Mouse (Mus musculus): ENCODE measurements around the gene Efcab8. TPM values are rescaled to one million over a fixed set of nuclear protein-coding genes. Genes with fewer than 3 reads are reported as not detected.

The Efcab8 gene
- polyA plus RNA-seq, 1 experiment: 0.01 TPM

DNA sequence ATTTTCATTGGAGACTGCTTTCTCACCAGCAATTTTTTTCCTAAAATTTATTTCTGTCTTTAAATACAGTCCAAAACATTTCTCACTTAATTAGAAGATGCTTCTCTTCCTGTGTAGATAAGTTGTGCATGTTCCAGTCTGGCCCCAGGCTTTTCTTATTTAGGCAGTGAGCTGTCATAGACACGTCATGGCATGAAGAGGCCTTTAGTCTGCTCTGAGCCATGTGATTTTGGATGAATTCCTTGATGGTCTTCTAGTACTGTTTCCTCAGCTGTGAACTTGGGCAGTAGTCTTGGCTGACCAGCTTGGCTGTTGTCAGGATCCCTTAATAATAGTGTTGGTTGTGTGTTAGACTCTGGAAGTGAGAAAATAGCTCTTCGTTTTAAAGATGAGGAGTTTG lies 29.4 kb upstream of the Efcab8 start:
- Histone ChIP-seq H3K27me3 (ENCODE audit: control insufficient read depth, insufficient read depth, insufficient read length) (no peaks in the 10 kb centered on the region), H3K36me3 (ENCODE audit: control insufficient read depth, insufficient read depth) (peaks cover 81% of the 10 kb centered on the region), H3K4me3 (ENCODE audit: insufficient read depth, poor library complexity, severe bottlenecking) (no peak overlapping the region), H3K79me3 (ENCODE audit: low read depth) (peaks cover 90% of the 10 kb centered on the region), H3ac (ENCODE audit: control insufficient read depth, insufficient read length, low read depth) (no peak overlapping the region), H3K79me2 (ENCODE audit: control insufficient read depth, insufficient read depth) (peaks cover 98% of the 10 kb centered on the region)
- TF ChIP-seq USF1 (IDR thresholded peaks at IDR 0.05; ENCODE audit: low read depth): no peak
- TF ChIP-seq MAX (IDR thresholded peaks at IDR 0.05): no peak
- no peak for TF ChIP-seq MYOD1 (IDR thresholded peaks at IDR 0.05; ENCODE audit: control insufficient read depth, insufficient read length, low read depth)
- TF ChIP-seq CTCF (IDR thresholded peaks at IDR 0.05; ENCODE audit: control insufficient read depth, insufficient read depth, insufficient read length): no peak
- no peak for TF ChIP-seq MYOG (IDR thresholded peaks at IDR 0.05; ENCODE audit: control insufficient read depth, extremely low read depth, insufficient read length)
- no peak for TF ChIP-seq FOSL1 (IDR thresholded peaks at IDR 0.05; ENCODE audit: insufficient read depth, low read length, poor library complexity, severe bottlenecking)
- no peak for TF ChIP-seq CEBPB (IDR thresholded peaks at IDR 0.05; ENCODE audit: low read depth)

DNA sequence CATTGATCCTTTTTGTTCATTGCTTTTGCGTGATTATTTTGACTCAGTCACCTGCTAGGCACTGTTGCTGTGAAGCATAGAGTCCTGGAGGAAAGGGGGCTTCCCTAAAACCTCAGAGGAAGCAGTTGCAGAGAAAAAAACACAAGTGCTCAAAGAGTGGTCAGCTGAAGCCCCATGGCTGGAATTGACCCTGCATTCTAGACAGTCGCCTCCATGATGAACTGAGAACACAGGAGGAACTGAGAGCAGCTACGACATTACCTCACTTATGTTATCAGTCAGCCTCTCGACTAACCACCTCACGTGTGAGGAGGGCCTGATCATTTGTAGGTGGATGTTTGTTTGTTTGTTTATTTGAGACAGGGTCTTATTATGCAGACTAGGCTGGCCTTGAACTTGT lies 17.6 kb upstream of the Efcab8 start:
- no peaks in the 10 kb centered on the region for H3K27me3 ChIP-seq (ENCODE audit: control insufficient read depth, insufficient read depth, insufficient read length)
- peaks cover 99% of the 10 kb centered on the region for H3K36me3 ChIP-seq (ENCODE audit: control insufficient read depth, insufficient read depth)
- H3K4me3 ChIP-seq (ENCODE audit: insufficient read depth, poor library complexity, severe bottlenecking): no peak overlapping the region
- TF ChIP-seq MYOD1 (IDR thresholded peaks at IDR 0.05; ENCODE audit: control insufficient read depth, insufficient read length, low read depth) (no peak), CEBPB (IDR thresholded peaks at IDR 0.05; ENCODE audit: low read depth) (no peak), MAX (IDR thresholded peaks at IDR 0.05) (no peak), MYOG (IDR thresholded peaks at IDR 0.05; ENCODE audit: control insufficient read depth, extremely low read depth, insufficient read length) (no peak), CTCF (IDR thresholded peaks at IDR 0.05; ENCODE audit: control insufficient read depth, insufficient read depth, insufficient read length) (no peak), FOSL1 (IDR thresholded peaks at IDR 0.05; ENCODE audit: insufficient read depth, low read length, poor library complexity, severe bottlenecking) (no peak), USF1 (IDR thresholded peaks at IDR 0.05; ENCODE audit: low read depth) (no peak)
- peaks cover 10% of the 10 kb centered on the region for H3K79me3 ChIP-seq (ENCODE audit: low read depth)
- H3ac ChIP-seq (ENCODE audit: control insufficient read depth, insufficient read length, low read depth): no peak overlapping the region
- peaks cover 26% of the 10 kb centered on the region for H3K79me2 ChIP-seq (ENCODE audit: control insufficient read depth, insufficient read depth)

DNA sequence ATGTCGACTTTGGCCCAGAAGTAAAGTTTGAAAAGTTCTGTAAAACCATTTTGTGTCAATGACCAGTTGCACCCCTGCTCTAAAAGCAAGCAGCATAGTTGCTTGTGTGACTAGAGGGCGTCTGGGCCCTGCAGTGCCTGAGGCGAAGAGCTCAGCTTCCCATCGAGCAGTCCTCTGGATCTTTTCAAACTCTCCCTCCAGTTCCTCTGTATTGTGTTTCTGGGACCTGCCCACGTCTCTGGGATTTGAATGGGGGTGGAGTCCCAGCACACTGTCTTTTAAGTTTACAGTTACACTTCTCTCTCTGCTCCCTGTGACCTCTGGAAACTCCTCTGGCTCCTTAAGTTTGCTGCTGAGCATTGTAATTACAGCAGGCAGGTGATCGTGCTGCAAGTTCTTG lies 12.2 kb upstream of the Efcab8 start:
- Histone ChIP-seq H3K36me3 (ENCODE audit: control insufficient read depth, insufficient read depth) (peaks cover 92% of the 10 kb centered on the region), H3K79me3 (ENCODE audit: low read depth) (peaks cover 2% of the 10 kb centered on the region), H3K4me3 (ENCODE audit: insufficient read depth, poor library complexity, severe bottlenecking) (no peak overlapping the region), H3K79me2 (ENCODE audit: control insufficient read depth, insufficient read depth) (no peaks in the 10 kb centered on the region), H3K27me3 (ENCODE audit: control insufficient read depth, insufficient read depth, insufficient read length) (no peaks in the 10 kb centered on the region), H3ac (ENCODE audit: control insufficient read depth, insufficient read length, low read depth) (no peak overlapping the region)
- TF ChIP-seq MAX (IDR thresholded peaks at IDR 0.05): no peak
- TF ChIP-seq MYOG (IDR thresholded peaks at IDR 0.05; ENCODE audit: control insufficient read depth, extremely low read depth, insufficient read length): no peak
- TF ChIP-seq USF1 (IDR thresholded peaks at IDR 0.05; ENCODE audit: low read depth): no peak
- no peak for TF ChIP-seq CEBPB (IDR thresholded peaks at IDR 0.05; ENCODE audit: low read depth)
- no peak for TF ChIP-seq CTCF (IDR thresholded peaks at IDR 0.05; ENCODE audit: control insufficient read depth, insufficient read depth, insufficient read length)
- no peak for TF ChIP-seq FOSL1 (IDR thresholded peaks at IDR 0.05; ENCODE audit: insufficient read depth, low read length, poor library complexity, severe bottlenecking)

DNA sequence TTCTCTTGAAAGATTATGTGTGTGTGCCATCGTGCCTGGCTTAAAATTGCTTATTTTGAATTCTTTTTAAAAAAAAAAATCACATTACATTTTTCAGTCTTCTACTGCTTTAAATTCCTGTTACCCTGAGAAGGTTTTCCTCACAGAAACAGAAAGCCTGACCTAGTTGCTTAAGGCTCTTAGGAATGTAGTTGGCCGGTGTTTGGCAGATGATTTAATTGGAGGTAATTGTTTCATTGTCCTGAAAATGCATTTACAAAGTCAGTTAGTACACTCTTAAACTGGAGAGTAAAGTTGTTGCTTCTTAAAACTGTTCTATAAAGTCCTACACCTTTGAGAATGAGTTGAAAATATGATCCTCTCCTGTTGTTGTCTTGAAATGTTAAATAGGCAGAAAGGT lies 10.8 kb upstream of the Efcab8 start:
- H3K36me3 ChIP-seq (ENCODE audit: control insufficient read depth, insufficient read depth): peaks cover 79% of the 10 kb centered on the region
- TF ChIP-seq MYOG (IDR thresholded peaks at IDR 0.05; ENCODE audit: control insufficient read depth, extremely low read depth, insufficient read length) (no peak), FOSL1 (IDR thresholded peaks at IDR 0.05; ENCODE audit: insufficient read depth, low read length, poor library complexity, severe bottlenecking) (no peak), USF1 (IDR thresholded peaks at IDR 0.05; ENCODE audit: low read depth) (no peak), CTCF (IDR thresholded peaks at IDR 0.05; ENCODE audit: control insufficient read depth, insufficient read depth, insufficient read length) (no peak), CEBPB (IDR thresholded peaks at IDR 0.05; ENCODE audit: low read depth) (no peak), MYOD1 (IDR thresholded peaks at IDR 0.05; ENCODE audit: control insufficient read depth, insufficient read length, low read depth) (no peak), MAX (IDR thresholded peaks at IDR 0.05) (no peak)
- H3K79me2 ChIP-seq (ENCODE audit: control insufficient read depth, insufficient read depth): no peaks in the 10 kb centered on the region
- no peaks in the 10 kb centered on the region for H3K27me3 ChIP-seq (ENCODE audit: control insufficient read depth, insufficient read depth, insufficient read length)
- H3K4me3 ChIP-seq (ENCODE audit: insufficient read depth, poor library complexity, severe bottlenecking): no peak overlapping the region
- no peaks in the 10 kb centered on the region for H3K79me3 ChIP-seq (ENCODE audit: low read depth)
- no peak overlapping the region for H3ac ChIP-seq (ENCODE audit: control insufficient read depth, insufficient read length, low read depth)

DNA sequence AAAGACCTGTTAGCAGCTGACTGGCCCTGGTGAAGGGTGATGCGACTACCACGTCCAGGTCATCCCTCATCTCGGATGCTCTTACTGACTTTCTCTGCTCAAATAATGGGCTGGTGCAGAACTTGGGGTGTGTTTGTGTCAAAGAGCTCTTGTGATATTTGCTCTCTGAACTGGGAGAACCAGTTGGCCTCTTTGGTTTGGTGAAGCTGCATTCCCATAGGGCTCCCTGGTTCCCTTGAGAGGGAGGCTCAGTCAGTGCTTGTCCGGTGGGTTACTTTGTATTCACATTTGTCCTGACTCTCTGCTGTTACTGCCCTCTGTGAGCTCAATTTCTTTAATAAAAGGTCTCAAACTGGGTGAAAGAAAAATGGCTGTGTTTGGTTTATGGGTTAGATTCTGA lies 6.8 kb upstream of the Efcab8 start:
- Histone ChIP-seq H3K79me3 (ENCODE audit: low read depth) (no peaks in the 10 kb centered on the region), H3K27me3 (ENCODE audit: control insufficient read depth, insufficient read depth, insufficient read length) (no peaks in the 10 kb centered on the region), H3K4me3 (ENCODE audit: insufficient read depth, poor library complexity, severe bottlenecking) (no peak overlapping the region), H3K36me3 (ENCODE audit: control insufficient read depth, insufficient read depth) (peaks cover 51% of the 10 kb centered on the region), H3K79me2 (ENCODE audit: control insufficient read depth, insufficient read depth) (no peaks in the 10 kb centered on the region), H3ac (ENCODE audit: control insufficient read depth, insufficient read length, low read depth) (no peak overlapping the region)
- no peak for TF ChIP-seq MYOG (IDR thresholded peaks at IDR 0.05; ENCODE audit: control insufficient read depth, extremely low read depth, insufficient read length)
- no peak for TF ChIP-seq MAX (IDR thresholded peaks at IDR 0.05)
- TF ChIP-seq FOSL1 (IDR thresholded peaks at IDR 0.05; ENCODE audit: insufficient read depth, low read length, poor library complexity, severe bottlenecking): no peak
- TF ChIP-seq CTCF (IDR thresholded peaks at IDR 0.05; ENCODE audit: control insufficient read depth, insufficient read depth, insufficient read length): no peak
- no peak for TF ChIP-seq MYOD1 (IDR thresholded peaks at IDR 0.05; ENCODE audit: control insufficient read depth, insufficient read length, low read depth)
- TF ChIP-seq CEBPB (IDR thresholded peaks at IDR 0.05; ENCODE audit: low read depth): no peak
- no peak for TF ChIP-seq USF1 (IDR thresholded peaks at IDR 0.05; ENCODE audit: low read depth)

DNA sequence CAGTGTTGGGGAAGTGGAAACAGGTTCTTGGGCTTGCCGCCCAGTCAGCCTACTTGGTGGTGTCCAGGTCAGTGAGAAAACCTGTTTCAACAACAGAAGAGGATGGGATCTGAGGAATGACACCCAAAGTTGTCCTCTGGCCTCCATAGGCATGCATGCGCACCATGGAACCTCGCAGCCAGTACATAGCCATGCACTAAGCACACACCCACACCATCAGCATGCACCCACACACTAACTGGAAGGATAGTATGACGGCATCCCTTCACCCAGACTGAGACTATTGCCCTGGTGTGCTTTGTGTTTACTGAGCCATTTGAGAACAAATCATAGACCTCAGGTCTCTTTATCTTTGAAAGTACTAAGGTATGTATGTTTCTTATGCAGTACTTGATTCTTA lies 4.3 kb upstream of the Efcab8 start:
- H3ac ChIP-seq (ENCODE audit: control insufficient read depth, insufficient read length, low read depth): no peak overlapping the region
- H3K4me3 ChIP-seq (ENCODE audit: insufficient read depth, poor library complexity, severe bottlenecking): no peak overlapping the region
- H3K27me3 ChIP-seq (ENCODE audit: control insufficient read depth, insufficient read depth, insufficient read length): no peaks in the 10 kb centered on the region
- no peaks in the 10 kb centered on the region for H3K79me3 ChIP-seq (ENCODE audit: low read depth)
- H3K36me3 ChIP-seq (ENCODE audit: control insufficient read depth, insufficient read depth): peaks cover 26% of the 10 kb centered on the region
- no peaks in the 10 kb centered on the region for H3K79me2 ChIP-seq (ENCODE audit: control insufficient read depth, insufficient read depth)
- TF ChIP-seq MYOG (IDR thresholded peaks at IDR 0.05; ENCODE audit: control insufficient read depth, extremely low read depth, insufficient read length): no peak
- TF ChIP-seq USF1 (IDR thresholded peaks at IDR 0.05; ENCODE audit: low read depth): no peak
- TF ChIP-seq FOSL1 (IDR thresholded peaks at IDR 0.05; ENCODE audit: insufficient read depth, low read length, poor library complexity, severe bottlenecking): no peak
- TF ChIP-seq CEBPB (IDR thresholded peaks at IDR 0.05; ENCODE audit: low read depth): no peak
- TF ChIP-seq MYOD1 (IDR thresholded peaks at IDR 0.05; ENCODE audit: control insufficient read depth, insufficient read length, low read depth): no peak
- no peak for TF ChIP-seq MAX (IDR thresholded peaks at IDR 0.05)
- no peak for TF ChIP-seq CTCF (IDR thresholded peaks at IDR 0.05; ENCODE audit: control insufficient read depth, insufficient read depth, insufficient read length)

Data from C2C12 (cell line).